Mouse (Mus musculus) erythroid progenitor cell, adult 5-6 weeks (primary cell): ENCODE results near the gene Tsc22d2. TPM values are rescaled to one million over a fixed set of nuclear protein-coding genes. Genes with fewer than 3 reads are reported as not detected.

Experiments
- ATAC-seq: replicated peaks from 2 replicates; pipeline ENCODE4 v1.8.0; 2016; ENCODE audit warnings: moderate number of reproducible peaks, mild to moderate bottlenecking, moderate TSS enrichment, inconsistent platforms; ENCODE audit not compliant: poor library complexity, low FRiP score, severe bottlenecking
- total RNA-seq, 2 experiments: library from RNA; stranded (forward) in 1 of 2; stranded (reverse) in 1 of 2; fragments of 150-400 nt in 1 of 2; fragments of 186-747, 209-891 nt in 1 of 2; gene quantifications; 2 replicates each; pipeline versions ENCODE4 v1.2.3 to v1.2.4; 2015 to 2017; ENCODE audit warnings: low replicate concordance in 2 of 2

Gene Tsc22d2
- total RNA-seq, 2 experiments from 2014 or later, result 16.8 to 27.2 TPM

DNA sequence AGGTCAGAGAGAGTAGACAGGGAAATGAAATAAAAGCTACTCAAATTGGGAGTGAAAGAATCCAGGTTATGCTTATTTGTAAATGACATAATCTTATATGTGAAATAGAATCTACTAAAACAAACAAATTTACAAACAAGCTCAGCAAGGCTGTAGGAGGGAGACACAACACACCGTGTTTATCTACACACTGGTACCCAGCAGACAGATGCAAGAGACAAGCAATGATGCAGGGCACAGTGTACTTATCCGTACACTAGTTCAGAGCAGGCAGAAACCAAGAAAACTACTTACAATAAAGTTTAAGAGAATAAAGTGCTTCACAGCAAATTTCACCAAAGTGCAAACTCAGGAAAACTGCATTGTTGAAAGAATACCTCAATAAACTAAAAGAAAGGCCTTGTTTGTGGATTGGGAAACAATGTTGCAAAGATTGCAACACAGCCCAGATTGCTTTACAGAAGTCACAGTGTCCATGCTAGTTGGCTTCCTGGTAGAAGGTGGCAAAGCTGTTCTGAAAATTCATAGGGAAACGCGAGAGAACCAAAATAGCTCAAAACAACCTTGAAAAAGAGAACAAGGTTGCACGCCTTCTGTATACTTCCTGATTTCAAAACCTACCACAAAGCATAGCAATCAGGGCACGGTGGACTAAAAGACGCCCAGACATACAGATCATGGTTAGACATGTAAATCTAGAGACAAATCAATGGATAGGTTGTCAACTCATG is 93.7 kb downstream of the Tsc22d2 start:
- no peak for ATAC-seq

DNA sequence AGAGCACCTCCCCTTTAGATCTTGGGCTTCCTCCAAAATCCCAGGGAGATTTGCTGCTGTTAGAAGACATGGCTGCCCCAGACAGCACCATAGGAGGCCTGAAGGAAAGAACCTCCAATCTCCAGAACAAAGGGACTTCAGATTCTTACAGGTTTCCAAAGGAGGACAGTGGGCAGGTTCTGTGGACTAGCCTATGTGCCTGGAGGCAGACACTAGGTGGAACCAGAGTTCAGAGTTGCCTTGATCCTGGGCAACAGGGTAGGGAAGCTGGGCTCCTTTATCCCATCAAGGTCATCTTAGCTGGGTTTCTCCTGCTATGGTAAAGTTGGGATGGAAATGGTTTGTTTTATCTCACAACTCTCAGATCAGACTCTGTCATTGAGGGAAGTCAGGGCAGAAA is 97.1 kb downstream of the Tsc22d2 start:
- ATAC-seq, result no peak

DNA sequence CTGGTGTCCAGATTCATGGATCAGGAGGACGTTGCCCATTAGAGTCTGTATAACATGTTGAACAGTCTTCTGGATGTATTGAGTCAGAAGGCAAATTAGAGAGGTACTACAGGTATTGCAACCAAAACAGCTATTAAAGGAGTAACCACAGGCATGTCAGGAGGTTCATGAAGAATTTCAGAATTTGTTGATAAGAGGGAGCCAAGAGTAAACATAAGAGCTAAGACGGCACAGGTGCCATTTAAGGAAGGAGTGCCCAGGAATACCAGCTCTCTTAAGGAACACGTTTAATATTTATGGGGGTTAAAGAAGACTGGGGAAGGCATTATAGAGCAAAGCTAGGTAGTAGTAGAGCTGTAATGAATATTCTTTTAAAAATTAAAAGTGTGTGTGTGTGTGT is 98.2 kb downstream of the Tsc22d2 start:
- no peak for ATAC-seq

DNA sequence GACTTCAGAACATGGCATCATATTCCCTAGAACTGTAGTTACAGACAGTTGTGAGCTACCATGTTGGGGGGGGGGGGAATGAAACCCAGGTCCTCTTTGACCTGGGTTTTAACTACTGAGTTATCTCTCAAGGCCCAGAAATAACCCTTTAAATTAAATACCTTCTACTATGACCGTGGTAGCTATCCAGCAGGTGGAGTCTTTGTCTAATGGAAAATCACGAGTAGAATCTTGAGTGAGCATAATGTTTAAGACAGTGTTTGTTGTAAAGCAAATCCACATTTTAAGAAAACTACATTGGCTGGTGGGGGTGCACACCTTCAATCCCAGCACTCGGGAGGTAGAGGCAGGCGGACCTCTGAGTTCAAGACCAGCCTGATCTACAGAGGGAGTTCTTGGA is 99.0 kb downstream of the Tsc22d2 start:
- no peak for ATAC-seq

DNA sequence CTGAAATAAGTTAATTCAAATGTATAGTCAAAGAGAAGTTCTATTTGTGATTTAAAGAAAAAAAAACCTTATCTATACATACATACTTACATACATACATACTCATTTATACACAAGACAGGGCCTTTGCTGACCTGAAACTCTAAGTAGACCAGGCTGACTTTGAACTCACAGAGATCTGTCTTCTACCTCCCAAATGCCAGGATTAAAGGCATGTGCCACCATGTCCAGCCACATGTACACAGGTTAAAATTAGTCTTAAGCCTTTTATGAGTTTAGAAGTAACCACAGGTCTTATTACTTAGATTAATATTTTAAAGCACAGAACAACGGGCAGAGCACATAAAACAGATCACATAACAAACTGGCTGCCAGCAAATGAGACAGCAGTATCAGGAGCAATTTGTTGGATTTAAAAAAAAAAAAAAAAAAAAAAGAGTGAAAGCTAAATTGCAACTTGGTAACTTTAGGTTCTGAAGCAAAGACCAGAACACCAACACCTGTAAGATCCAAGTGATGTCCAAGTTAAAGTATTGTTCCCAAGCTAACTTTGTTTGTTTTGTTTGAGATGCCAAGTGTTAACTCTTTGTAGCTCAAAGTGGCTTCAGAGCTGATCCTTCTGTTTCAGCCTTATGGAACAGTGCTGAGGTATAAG is 101.6 kb downstream of the Tsc22d2 start:
- ATAC-seq, result no peak

Other genes starting within 250 kb of the Tsc22d2 start
- 52.8 and 54.1 TPM in 2 replicates for gene Eif2a, start 111.1 kb downstream of the Tsc22d2 start, total RNA-seq (2015; ENCODE audit: low replicate concordance)
- 24.0 and 32.2 TPM in 2 replicates for gene Eif2a, start 111.1 kb downstream of the Tsc22d2 start, total RNA-seq (2017; ENCODE audit: low replicate concordance)
- 39.3 and 40.7 TPM in 2 replicates for gene Serp1, start 111.2 kb downstream of the Tsc22d2 start, total RNA-seq (2015; ENCODE audit: low replicate concordance)
- 30.8 and 32.4 TPM in 2 replicates for gene Serp1, start 111.2 kb downstream of the Tsc22d2 start, total RNA-seq (2017; ENCODE audit: low replicate concordance)
- 47.9 and 98.9 TPM in 2 replicates for gene Selenot, start 161.9 kb downstream of the Tsc22d2 start, total RNA-seq (2015; ENCODE audit: low replicate concordance)
- 60.7 and 108 TPM in 2 replicates for gene Selenot, start 161.9 kb downstream of the Tsc22d2 start, total RNA-seq (2017; ENCODE audit: low replicate concordance)
- not detected in 2 replicates for gene Erich6, start 222.5 kb downstream of the Tsc22d2 start, total RNA-seq (2015; ENCODE audit: low replicate concordance)
- gene Erich6, start 222.5 kb downstream of the Tsc22d2 start, total RNA-seq (2017; ENCODE audit: low replicate concordance), result not detected in 2 replicates